Mouse (Mus musculus): ENCODE results near the gene Epb41. TPM values are rescaled to one million over a fixed set of nuclear protein-coding genes. Genes with fewer than 3 reads are reported as not detected.

Epb41 gene
- polyA plus RNA-seq, 1 experiment from 2014 or later: 210 TPM

- no peak overlapping the region for H3K27ac ChIP-seq (ENCODE audit: low read depth, low read length)
Measured at GRCm38 (mm10) chr4:132039975-132040645, 35.0 kb downstream of the Epb41 start.

GRCm38 (mm10) chr4:132039521-132039920, 35.6 kb downstream of the Epb41 start:
- no peak overlapping the region for H3K27ac ChIP-seq (ENCODE audit: low read depth, low read length)
- 92% methylated on average over 2 of the region's 2 CpGs for WGBS

More at GRCm38 (mm10) chr4:132039975-132040645, 35.0 kb downstream of the Epb41 start:
- Histone ChIP-seq H3K9ac (ENCODE audit: low read length) (no peak overlapping the region), H3K27me3 (ENCODE audit: control insufficient read depth, insufficient read depth, low read length) (no peaks in the 10 kb centered on the region), H3K4me1 (ENCODE audit: control insufficient read depth, insufficient read depth, low read length) (peaks cover 5% of the 10 kb centered on the region), H3K9me3 (ENCODE audit: control insufficient read depth, low read length) (no peaks in the 10 kb centered on the region), H3K4me2 (no peak overlapping the region), H3K4me3 (ENCODE audit: low read depth, low read length) (no peak overlapping the region), H3K36me3 (ENCODE audit: control insufficient read depth, insufficient read depth, low read length) (no peaks in the 10 kb centered on the region)
- 89% methylated on average over 8 of the region's 8 CpGs for WGBS
- no peak for ATAC-seq (ENCODE audit: low FRiP score)
- no peak for DNase-seq (ENCODE audit: low spot score, missing footprints)

GRCm38 (mm10) chr4:132038809-132039208, 36.3 kb downstream of the Epb41 start:
- no peak overlapping the region for H3K27ac ChIP-seq (ENCODE audit: low read depth, low read length)
- WGBS: 81% methylated on average over 2 of the region's 2 CpGs
- no peak for ATAC-seq (ENCODE audit: low FRiP score)

More at GRCm38 (mm10) chr4:132039521-132039920, 35.6 kb downstream of the Epb41 start:
- Histone ChIP-seq H3K27me3 (ENCODE audit: control insufficient read depth, insufficient read depth, low read length) (no peaks in the 10 kb centered on the region), H3K4me2 (no peak overlapping the region), H3K9me3 (ENCODE audit: control insufficient read depth, low read length) (no peaks in the 10 kb centered on the region), H3K9ac (ENCODE audit: low read length) (no peak overlapping the region), H3K4me3 (ENCODE audit: low read depth, low read length) (no peak overlapping the region), H3K4me1 (ENCODE audit: control insufficient read depth, insufficient read depth, low read length) (peaks cover 5% of the 10 kb centered on the region), H3K36me3 (ENCODE audit: control insufficient read depth, insufficient read depth, low read length) (no peaks in the 10 kb centered on the region)
- DNase-seq (ENCODE audit: low spot score, missing footprints) (no peak), ATAC-seq (ENCODE audit: low FRiP score) (no peak)

GRCm38 (mm10) chr4:132037991-132038390, 37.1 kb downstream of the Epb41 start:
- no peaks in the 10 kb centered on the region for H3K36me3 ChIP-seq (ENCODE audit: control insufficient read depth, insufficient read depth, low read length)
- no peak for ATAC-seq (ENCODE audit: low FRiP score)
- peaks cover 5% of the 10 kb centered on the region for H3K4me1 ChIP-seq (ENCODE audit: control insufficient read depth, insufficient read depth, low read length)
- H3K9ac ChIP-seq (ENCODE audit: low read length): no peak overlapping the region
- H3K4me2 ChIP-seq: no peak overlapping the region
- WGBS: 78% methylated on average over 7 of the region's 7 CpGs
- H3K9me3 ChIP-seq (ENCODE audit: control insufficient read depth, low read length): no peaks in the 10 kb centered on the region
- no peak for DNase-seq (ENCODE audit: low spot score, missing footprints)
- H3K27me3 ChIP-seq (ENCODE audit: control insufficient read depth, insufficient read depth, low read length): no peaks in the 10 kb centered on the region
- H3K4me3 ChIP-seq (ENCODE audit: low read depth, low read length): no peak overlapping the region
- H3K27ac ChIP-seq (ENCODE audit: low read depth, low read length): no peak overlapping the region

More at GRCm38 (mm10) chr4:132038809-132039208, 36.3 kb downstream of the Epb41 start:
- H3K4me1 ChIP-seq (ENCODE audit: control insufficient read depth, insufficient read depth, low read length): peaks cover 5% of the 10 kb centered on the region
- H3K27me3 ChIP-seq (ENCODE audit: control insufficient read depth, insufficient read depth, low read length): no peaks in the 10 kb centered on the region
- no peak for DNase-seq (ENCODE audit: low spot score, missing footprints)
- H3K4me2 ChIP-seq: no peak overlapping the region
- H3K9ac ChIP-seq (ENCODE audit: low read length): no peak overlapping the region
- H3K36me3 ChIP-seq (ENCODE audit: control insufficient read depth, insufficient read depth, low read length): no peaks in the 10 kb centered on the region
- H3K4me3 ChIP-seq (ENCODE audit: low read depth, low read length): no peak overlapping the region
- no peaks in the 10 kb centered on the region for H3K9me3 ChIP-seq (ENCODE audit: control insufficient read depth, low read length)

- no peak overlapping the region for H3K27ac ChIP-seq (ENCODE audit: low read depth, low read length)
- WGBS: 86% methylated on average over 5 of the region's 5 CpGs
- no peak overlapping the region for H3K9ac ChIP-seq (ENCODE audit: low read length)
- no peak for DNase-seq (ENCODE audit: low spot score, missing footprints)
- peaks cover 5% of the 10 kb centered on the region for H3K4me1 ChIP-seq (ENCODE audit: control insufficient read depth, insufficient read depth, low read length)
- no peak for ATAC-seq (ENCODE audit: low FRiP score)
- H3K4me2 ChIP-seq: no peak overlapping the region
- no peaks in the 10 kb centered on the region for H3K27me3 ChIP-seq (ENCODE audit: control insufficient read depth, insufficient read depth, low read length)
- no peaks in the 10 kb centered on the region for H3K9me3 ChIP-seq (ENCODE audit: control insufficient read depth, low read length)
- no peaks in the 10 kb centered on the region for H3K36me3 ChIP-seq (ENCODE audit: control insufficient read depth, insufficient read depth, low read length)
- H3K4me3 ChIP-seq (ENCODE audit: low read depth, low read length): no peak overlapping the region
Measured at GRCm38 (mm10) chr4:132037137-132037536, 38.0 kb downstream of the Epb41 start.

- no peak overlapping the region for H3K9ac ChIP-seq (ENCODE audit: low read length)
- H3K27me3 ChIP-seq (ENCODE audit: control insufficient read depth, insufficient read depth, low read length): no peaks in the 10 kb centered on the region
- no peaks in the 10 kb centered on the region for H3K36me3 ChIP-seq (ENCODE audit: control insufficient read depth, insufficient read depth, low read length)
- H3K4me2 ChIP-seq: no peak overlapping the region
- no peak for DNase-seq (ENCODE audit: low spot score, missing footprints)
- H3K9me3 ChIP-seq (ENCODE audit: control insufficient read depth, low read length): no peaks in the 10 kb centered on the region
- no peak for ATAC-seq (ENCODE audit: low FRiP score)
- H3K4me3 ChIP-seq (ENCODE audit: low read depth, low read length): no peak overlapping the region
- H3K27ac ChIP-seq (ENCODE audit: low read depth, low read length): no peak overlapping the region
- 37% methylated on average over 2 of the region's 2 CpGs for WGBS
- H3K4me1 ChIP-seq (ENCODE audit: control insufficient read depth, insufficient read depth, low read length): peaks cover 3% of the 10 kb centered on the region
Measured at GRCm38 (mm10) chr4:132034242-132034641, 40.9 kb downstream of the Epb41 start.

- no peak overlapping the region for H3K9ac ChIP-seq (ENCODE audit: low read length)
- ATAC-seq (ENCODE audit: low FRiP score): no peak
- no peak for DNase-seq (ENCODE audit: low spot score, missing footprints)
- no peaks in the 10 kb centered on the region; the same call in 1 of the 2 replicates for H3K4me1 ChIP-seq (ENCODE audit: control insufficient read depth, insufficient read depth, low read length)
- no peak overlapping the region for H3K27ac ChIP-seq (ENCODE audit: low read depth, low read length)
- no peak overlapping the region for H3K4me2 ChIP-seq
- 82% methylated on average over 1 of the region's 1 CpGs for WGBS
- no peak overlapping the region for H3K4me3 ChIP-seq (ENCODE audit: low read depth, low read length)
- H3K9me3 ChIP-seq (ENCODE audit: control insufficient read depth, low read length): no peaks in the 10 kb centered on the region
- H3K36me3 ChIP-seq (ENCODE audit: control insufficient read depth, insufficient read depth, low read length): no peaks in the 10 kb centered on the region
- H3K27me3 ChIP-seq (ENCODE audit: control insufficient read depth, insufficient read depth, low read length): no peaks in the 10 kb centered on the region
Measured at GRCm38 (mm10) chr4:132033183-132033582, 41.9 kb downstream of the Epb41 start.

GRCm38 (mm10) chr4:132029851-132030741, 45.0 kb downstream of the Epb41 start:
- Histone ChIP-seq H3K4me3 (ENCODE audit: low read depth, low read length) (no peak overlapping the region), H3K4me1 (ENCODE audit: control insufficient read depth, insufficient read depth, low read length) (peaks cover 5% of the 10 kb centered on the region), H3K36me3 (ENCODE audit: control insufficient read depth, insufficient read depth, low read length) (no peaks in the 10 kb centered on the region), H3K27ac (ENCODE audit: low read depth, low read length) (no peak overlapping the region), H3K9me3 (ENCODE audit: control insufficient read depth, low read length) (no peaks in the 10 kb centered on the region), H3K4me2 (no peak overlapping the region), H3K27me3 (ENCODE audit: control insufficient read depth, insufficient read depth, low read length) (no peaks in the 10 kb centered on the region), H3K9ac (ENCODE audit: low read length) (no peak overlapping the region)
- no peak for ATAC-seq (ENCODE audit: low FRiP score)
- WGBS: 67% methylated on average over 10 of the region's 10 CpGs
- no peak for DNase-seq (ENCODE audit: low spot score, missing footprints)

GRCm38 (mm10) chr4:132027806-132028205, 47.3 kb downstream of the Epb41 start:
- peaks cover 8% of the 10 kb centered on the region for H3K4me1 ChIP-seq (ENCODE audit: control insufficient read depth, insufficient read depth, low read length)
- no peak overlapping the region for H3K4me2 ChIP-seq
- no peak overlapping the region for H3K9ac ChIP-seq (ENCODE audit: low read length)
- H3K9me3 ChIP-seq (ENCODE audit: control insufficient read depth, low read length): no peaks in the 10 kb centered on the region
- DNase-seq (ENCODE audit: low spot score, missing footprints) (no peak), ATAC-seq (ENCODE audit: low FRiP score) (no peak)
- H3K27me3 ChIP-seq (ENCODE audit: control insufficient read depth, insufficient read depth, low read length): no peaks in the 10 kb centered on the region
- no peak overlapping the region for H3K4me3 ChIP-seq (ENCODE audit: low read depth, low read length)
- no peaks in the 10 kb centered on the region for H3K36me3 ChIP-seq (ENCODE audit: control insufficient read depth, insufficient read depth, low read length)
- WGBS: 92% methylated on average over 1 of the region's 1 CpGs
- no peak overlapping the region for H3K27ac ChIP-seq (ENCODE audit: low read depth, low read length)

Data from midbrain, embryonic 11.5 days (tissue).